Mouse (Mus musculus): ENCODE measurements around the gene Fra10ac1. TPM values are rescaled to one million over a fixed set of nuclear protein-coding genes. Genes with fewer than 3 reads are reported as not detected.

Gene Fra10ac1
- polyA plus RNA-seq, 1 experiment from 2014 or later, result 32.6 TPM

- Histone ChIP-seq H3K36me3 (ENCODE audit: control insufficient read depth, insufficient read depth, low read length) (no peaks in the 10 kb centered on the region), H3K9me3 (ENCODE audit: control insufficient read depth, low read length) (no peaks in the 10 kb centered on the region), H3K27me3 (replicated peaks; ENCODE audit: control insufficient read depth, insufficient read depth, low read length) (no peaks in the 10 kb centered on the region), H3K27ac (ENCODE audit: low read depth) (no peak overlapping the region), H3K4me3 (ENCODE audit: low read depth, low read length) (no peak overlapping the region), H3K4me1 (replicated peaks; ENCODE audit: control insufficient read depth, insufficient read depth, low read length) (no peaks in the 10 kb centered on the region), H3K9ac (ENCODE audit: low read length) (no peak overlapping the region), H3K4me2 (ENCODE audit: low read length) (no peak overlapping the region)
- ATAC-seq (replicated peaks; ENCODE audit: low FRiP score, low TSS enrichment, low read depth) (0 out of 2 replicates have a peak, but pooled peaks have one; percentile 32), DNase-seq (ENCODE audit: low spot score) (no peak)
- 75% methylated on average over 21 of the region's 21 CpGs for WGBS
Observed at GRCm38 (mm10) chr19:38161648-38162354, 62.2 kb downstream of the Fra10ac1 start.

GRCm38 (mm10) chr19:38156243-38156642, 67.7 kb downstream of the Fra10ac1 start:
- WGBS, result 92% methylated on average over 1 of the region's 1 CpGs

GRCm38 (mm10) chr19:38143540-38144271, 80.2 kb downstream of the Fra10ac1 start:
- no peaks in the 10 kb centered on the region for H3K9me3 ChIP-seq (ENCODE audit: control insufficient read depth, low read length)
- H3K4me1 ChIP-seq (replicated peaks; ENCODE audit: control insufficient read depth, insufficient read depth, low read length), result no peaks in the 10 kb centered on the region
- H3K4me2 ChIP-seq (ENCODE audit: low read length), result no peak overlapping the region
- WGBS, result 82% methylated on average over 4 of the region's 4 CpGs
- ATAC-seq (replicated peaks; ENCODE audit: low FRiP score, low TSS enrichment, low read depth) (no peak), DNase-seq (ENCODE audit: low spot score) (no peak)
- H3K27me3 ChIP-seq (replicated peaks; ENCODE audit: control insufficient read depth, insufficient read depth, low read length), result no peaks in the 10 kb centered on the region
- H3K9ac ChIP-seq (ENCODE audit: low read length), result no peak overlapping the region
- H3K36me3 ChIP-seq (ENCODE audit: control insufficient read depth, insufficient read depth, low read length), result no peaks in the 10 kb centered on the region
- no peak overlapping the region for H3K4me3 ChIP-seq (ENCODE audit: low read depth, low read length)
- no peak overlapping the region for H3K27ac ChIP-seq (ENCODE audit: low read depth)

More at GRCm38 (mm10) chr19:38156243-38156642, 67.7 kb downstream of the Fra10ac1 start:
- H3K27ac ChIP-seq (ENCODE audit: low read depth), result no peak overlapping the region
- no peak overlapping the region for H3K9ac ChIP-seq (ENCODE audit: low read length)
- H3K4me1 ChIP-seq (replicated peaks; ENCODE audit: control insufficient read depth, insufficient read depth, low read length), result no peaks in the 10 kb centered on the region
- H3K4me3 ChIP-seq (ENCODE audit: low read depth, low read length), result no peak overlapping the region
- no peaks in the 10 kb centered on the region for H3K27me3 ChIP-seq (replicated peaks; ENCODE audit: control insufficient read depth, insufficient read depth, low read length)
- DNase-seq (ENCODE audit: low spot score) (no peak), ATAC-seq (replicated peaks; ENCODE audit: low FRiP score, low TSS enrichment, low read depth) (no peak)
- no peak overlapping the region for H3K4me2 ChIP-seq (ENCODE audit: low read length)
- no peaks in the 10 kb centered on the region for H3K9me3 ChIP-seq (ENCODE audit: control insufficient read depth, low read length)
- H3K36me3 ChIP-seq (ENCODE audit: control insufficient read depth, insufficient read depth, low read length), result no peaks in the 10 kb centered on the region

Other genes starting within 250 kb of the Fra10ac1 start
- 16.7 and 17.9 TPM in 2 replicates for gene Myof, start 180.6 kb downstream of the Fra10ac1 start, polyA plus RNA-seq (2014; fragmentation: Nextera tagmentation; extraction: Ambion mirVana)
- 31.3 and 32.8 TPM in 2 replicates for gene Cep55, start 169.1 kb downstream of the Fra10ac1 start, polyA plus RNA-seq (2014; fragmentation: Nextera tagmentation; extraction: Ambion mirVana)
- 7.0 and 10.4 TPM in 2 replicates for gene Ffar4, start 127.1 kb downstream of the Fra10ac1 start, polyA plus RNA-seq (2014; fragmentation: Nextera tagmentation; extraction: Ambion mirVana)
- 79.7 and 96.6 TPM in 2 replicates for gene Rbp4, start 98.9 kb downstream of the Fra10ac1 start, polyA plus RNA-seq (2014; fragmentation: Nextera tagmentation; extraction: Ambion mirVana)
- 0.08 and 0.15 TPM in 2 replicates for gene Pde6c, start 91.4 kb downstream of the Fra10ac1 start, polyA plus RNA-seq (2014; fragmentation: Nextera tagmentation; extraction: Ambion mirVana)
- gene Lgi1, start 40.4 kb upstream of the Fra10ac1 start, polyA plus RNA-seq (2014; fragmentation: Nextera tagmentation; extraction: Ambion mirVana), result 0.31 and 0.42 TPM in 2 replicates
- gene Slc35g1, start 171.8 kb upstream of the Fra10ac1 start, polyA plus RNA-seq (2014; fragmentation: Nextera tagmentation; extraction: Ambion mirVana), result 7.8 and 7.9 TPM in 2 replicates

All from intestine, embryonic 14.5 days (tissue).